Mouse (Mus musculus) ES-Bruce4 (cell line): ENCODE measurements around the gene Blm. TPM values are rescaled to one million over a fixed set of nuclear protein-coding genes. Genes with fewer than 3 reads are reported as not detected.

Experiments used
- H3K27ac ChIP-seq: 2 replicates; pipeline ENCODE4 v1.5.1; 2012; ENCODE audit warnings: low read length, inconsistent platforms; ENCODE audit not compliant: insufficient read depth
- H3K27me3 ChIP-seq: 2 replicates; pipeline ENCODE4 v1.6.1; 2012; ENCODE audit warnings: mild to moderate bottlenecking, low read length, inconsistent platforms; ENCODE audit not compliant: control insufficient read depth, poor library complexity, insufficient read depth, severe bottlenecking
- H3K36me3 ChIP-seq: 2 replicates; pipeline ENCODE4 v1.6.1; 2012; ENCODE audit warnings: inconsistent platforms, mild to moderate bottlenecking, low read length, moderate library complexity; ENCODE audit not compliant: control insufficient read depth, poor library complexity, insufficient read depth, severe bottlenecking
- H3K4me1 ChIP-seq: one replicate; pipeline ENCODE4 v1.8.1; 2011; ENCODE audit warnings: low read length; ENCODE audit not compliant: control insufficient read depth, insufficient read depth
- H3K4me3 ChIP-seq: 2 replicates; pipeline ENCODE4 v1.5.1; 2011; ENCODE audit warnings: low read depth, mild to moderate bottlenecking, low read length
- H3K9ac ChIP-seq: 2 replicates; pipeline ENCODE4 v1.6.1; 2012; ENCODE audit warnings: low read depth, mild to moderate bottlenecking, inconsistent platforms; ENCODE audit not compliant: poor library complexity, severe bottlenecking
- H3K9me3 ChIP-seq: replicated peaks from 2 replicates; pipeline ENCODE4 v1.6.1; 2012; ENCODE audit warnings: mild to moderate bottlenecking, low read length, inconsistent platforms; ENCODE audit not compliant: control insufficient read depth, poor library complexity, insufficient read depth, severe bottlenecking
- CTCF ChIP-seq: IDR thresholded peaks from one replicate; pipeline ENCODE4 v1.8.1; 2011; ENCODE audit warnings: low read depth, low read length
- EP300 ChIP-seq: IDR thresholded peaks from 2 replicates; pipeline ENCODE4 v1.6.1; 2011; ENCODE audit warnings: low read depth, low read length; ENCODE audit not compliant: insufficient read depth
- POLR2A ChIP-seq: IDR thresholded peaks from one replicate; pipeline ENCODE4 v1.8.1; 2011; ENCODE audit warnings: low read length; ENCODE audit not compliant: insufficient read depth
- polyA plus RNA-seq: library from polyadenylated mRNA; stranded (reverse); fragments of >200 nt; gene quantifications from 2 replicates; pipeline ENCODE4 v1.2.4, GENCODE M21; 2011; ENCODE audit warnings: low read depth; ENCODE audit not compliant: missing spikeins, insufficient read depth, insufficient read length

Blm gene
- polyA plus RNA-seq, 1 experiment: 139 TPM

DNA sequence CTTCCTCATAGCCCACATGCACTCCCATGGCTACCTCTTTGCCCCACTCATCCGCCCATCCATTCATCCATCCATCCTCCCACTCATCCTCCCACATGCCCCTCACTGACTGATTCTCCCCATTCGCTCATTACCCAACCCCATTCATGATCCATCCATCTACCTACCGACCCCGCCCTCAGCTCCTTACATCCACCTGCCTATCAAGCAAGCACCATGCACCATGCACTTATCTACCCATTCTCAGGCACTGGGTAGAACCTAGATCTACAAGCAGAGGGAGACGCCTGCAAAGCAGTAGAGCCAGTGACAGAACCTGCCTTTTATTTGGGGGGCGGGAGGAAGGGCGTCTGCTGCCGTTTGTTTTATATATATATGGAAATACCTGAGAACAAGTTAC lies 87.6 kb downstream of the Blm start:
- Histone ChIP-seq H3K4me3 (no peak overlapping the region), H3K4me1 (no peaks in the 10 kb centered on the region), H3K27ac (no peak overlapping the region), H3K9me3 (no peaks in the 10 kb centered on the region), H3K27me3 (no peaks in the 10 kb centered on the region), H3K9ac (no peak overlapping the region), H3K36me3 (no peaks in the 10 kb centered on the region)
- TF ChIP-seq POLR2A (no peak), CTCF (no peak), EP300 (no peak)

DNA sequence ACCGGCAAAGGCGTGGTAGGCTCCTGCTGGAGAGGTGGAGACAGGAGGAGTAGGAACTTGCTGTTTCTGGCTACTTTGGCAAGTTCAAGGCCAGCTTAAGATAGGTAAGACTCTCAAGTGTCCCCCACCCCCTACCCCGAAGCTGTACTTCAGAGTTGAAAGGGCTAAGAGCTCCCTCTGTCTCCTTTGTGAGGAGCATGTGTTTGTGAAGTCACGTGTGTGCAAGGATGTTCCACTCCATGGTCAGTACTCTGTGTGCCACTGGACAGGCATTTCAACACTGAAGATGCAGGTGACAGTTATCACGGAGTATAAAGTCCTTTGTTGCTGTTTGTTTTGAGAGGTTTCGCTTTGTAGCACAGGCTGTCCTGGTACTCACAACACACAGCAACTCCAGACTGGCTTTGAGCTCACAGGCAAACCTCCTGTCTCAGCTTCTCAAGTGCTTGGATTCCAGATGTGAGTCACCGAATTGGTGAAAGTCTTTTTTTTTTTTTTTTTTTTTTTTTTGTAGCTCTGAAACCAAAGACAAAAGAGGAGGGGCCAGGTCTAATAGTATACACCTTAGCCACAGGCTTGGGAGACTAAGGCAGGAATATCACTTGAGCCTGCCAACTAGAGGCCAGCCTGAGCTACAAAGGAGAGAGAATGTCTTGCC lies 88.6 kb downstream of the Blm start:
- TF ChIP-seq EP300 (no peak), CTCF (no peak), POLR2A (no peak)
- Histone ChIP-seq H3K4me3 (no peak overlapping the region), H3K9ac (no peak overlapping the region), H3K36me3 (no peaks in the 10 kb centered on the region), H3K4me1 (no peaks in the 10 kb centered on the region), H3K27me3 (no peaks in the 10 kb centered on the region), H3K27ac (no peak overlapping the region), H3K9me3 (no peaks in the 10 kb centered on the region)

DNA sequence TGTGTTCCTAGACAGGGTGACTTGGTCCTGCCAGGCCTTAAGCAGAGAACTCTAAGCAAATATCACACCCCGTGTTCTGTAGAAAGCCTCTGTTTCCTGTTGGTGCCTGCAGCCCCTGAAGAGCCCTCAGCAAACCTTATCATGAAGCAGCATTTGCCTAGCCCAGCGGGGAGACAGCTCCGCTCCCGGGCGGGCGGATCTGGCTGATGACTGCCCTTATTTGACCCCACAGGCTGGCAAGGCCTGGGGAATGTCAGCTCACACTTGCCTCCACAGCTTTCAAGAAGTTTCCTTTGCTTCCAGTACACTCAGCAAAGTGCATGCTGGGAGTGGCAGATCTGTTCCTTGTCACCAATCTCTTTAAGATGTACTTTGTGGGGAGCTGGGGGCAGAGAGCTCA lies 89.4 kb downstream of the Blm start:
- TF ChIP-seq POLR2A (no peak), EP300 (no peak), CTCF (no peak)
- Histone ChIP-seq H3K9me3 (no peaks in the 10 kb centered on the region), H3K27ac (no peak overlapping the region), H3K4me1 (no peaks in the 10 kb centered on the region), H3K36me3 (no peaks in the 10 kb centered on the region), H3K27me3 (no peaks in the 10 kb centered on the region), H3K4me3 (no peak overlapping the region), H3K9ac (no peak overlapping the region)

DNA sequence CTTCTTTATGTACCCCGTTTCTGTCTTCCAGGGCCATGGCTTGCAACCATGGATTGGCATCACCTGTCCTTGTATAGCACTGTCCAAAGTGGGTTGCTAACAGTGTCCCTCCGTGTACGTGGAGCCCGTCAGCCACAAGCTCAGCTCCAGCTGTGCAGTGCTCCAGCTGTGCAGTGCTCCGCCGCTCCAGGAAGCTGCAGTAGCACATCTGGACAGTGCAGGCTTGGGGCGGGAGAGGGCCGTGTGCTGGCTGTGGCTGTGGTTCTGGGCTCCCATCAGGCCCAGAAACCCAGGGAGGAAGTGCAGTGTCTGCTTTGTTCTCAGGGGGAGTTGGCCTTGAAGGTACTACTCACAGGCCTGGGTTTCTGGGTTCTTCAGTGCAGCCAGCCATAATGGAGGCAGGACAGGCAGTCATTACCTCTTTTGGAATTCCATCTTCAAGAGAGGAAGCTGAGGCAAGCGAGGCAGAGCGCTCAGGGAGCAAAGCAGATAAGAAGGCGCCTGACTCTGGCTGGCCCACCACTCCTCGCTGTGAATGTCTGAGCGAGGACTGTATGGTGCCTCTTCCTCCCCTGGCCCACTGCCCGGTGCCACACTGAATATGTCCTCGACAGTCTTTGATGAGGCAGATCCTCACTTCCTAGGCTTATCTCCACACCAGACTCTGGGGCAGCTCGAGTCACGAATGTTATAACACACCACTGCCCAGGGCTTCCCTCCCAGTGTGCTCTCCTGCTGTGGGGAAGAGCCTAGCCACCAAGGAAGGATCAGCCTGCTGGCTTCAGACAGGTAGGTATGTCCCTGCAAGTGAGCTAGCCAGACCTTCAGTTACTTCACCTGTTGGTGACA lies 90.3 kb downstream of the Blm start:
- Histone ChIP-seq H3K4me1 (no peaks in the 10 kb centered on the region), H3K9me3 (no peaks in the 10 kb centered on the region), H3K9ac (no peak overlapping the region), H3K4me3 (no peak overlapping the region), H3K36me3 (no peaks in the 10 kb centered on the region), H3K27me3 (no peaks in the 10 kb centered on the region), H3K27ac (no peak overlapping the region)
- no peak for TF ChIP-seq EP300
- TF ChIP-seq POLR2A: no peak
- TF ChIP-seq CTCF: no peak

DNA sequence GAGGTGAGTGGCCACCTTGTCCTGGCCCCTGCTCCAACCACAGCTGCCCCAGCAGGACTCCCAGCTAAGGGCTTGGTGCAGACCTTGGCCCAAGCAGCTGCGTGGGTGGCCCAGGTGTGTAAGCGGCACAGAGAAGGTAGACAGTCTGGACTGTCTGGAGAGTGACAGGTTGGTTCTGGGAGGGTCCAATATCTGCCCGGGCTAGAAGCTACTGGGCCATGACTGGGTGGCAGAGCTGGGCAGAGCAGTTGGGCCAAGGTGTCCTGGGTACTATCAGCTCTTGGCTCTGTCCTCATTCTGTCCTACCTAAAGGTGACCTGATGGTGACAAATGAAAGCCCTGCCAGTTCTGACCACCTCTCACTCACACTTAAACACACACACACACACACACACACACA lies 91.8 kb downstream of the Blm start:
- Histone ChIP-seq H3K36me3 (no peaks in the 10 kb centered on the region), H3K27ac (no peak overlapping the region), H3K9me3 (no peaks in the 10 kb centered on the region), H3K9ac (no peak overlapping the region), H3K4me3 (no peak overlapping the region), H3K27me3 (no peaks in the 10 kb centered on the region), H3K4me1 (no peaks in the 10 kb centered on the region)
- TF ChIP-seq POLR2A (no peak), EP300 (no peak), CTCF (no peak)
